Mouse (Mus musculus): ENCODE data around the gene Nthl1. TPM values are rescaled to one million over a fixed set of nuclear protein-coding genes. Genes with fewer than 3 reads are reported as not detected.

Nthl1 gene
- total RNA-seq, 2 experiments from 2014 or later = 2.6 to 3.4 TPM

DNA sequence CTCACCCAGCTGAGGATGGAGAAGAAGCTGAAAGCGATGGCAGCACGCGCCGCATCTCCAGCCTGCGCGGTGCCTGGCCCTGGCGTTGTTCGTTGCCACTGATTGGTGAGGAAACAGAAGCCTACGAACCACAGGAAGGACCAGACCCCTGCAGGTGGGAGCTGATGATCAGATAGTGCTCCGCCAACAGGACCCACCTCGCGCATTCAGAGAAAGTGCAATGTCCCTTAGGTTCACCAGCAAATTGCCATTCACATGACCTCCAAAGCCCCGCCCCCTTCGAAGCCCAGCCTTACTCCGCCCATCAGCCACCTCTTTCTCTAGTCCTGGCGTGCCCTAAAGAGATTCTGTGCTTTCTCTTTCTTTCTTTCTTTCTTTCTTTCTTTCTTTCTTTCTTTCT is 54.0 kb downstream of the Nthl1 start:
- no peak for TF ChIP-seq CTCF (IDR thresholded peaks at IDR 0.05)
- DNase-seq = no peak
- Histone ChIP-seq H3K4me3 (0 out of 2 replicates have a peak overlapping the region, but pooled peaks have one; percentile 4), H3K27ac (no peak overlapping the region)
- intact Hi-C loops (cut with DNase I) = no loop called here

DNA sequence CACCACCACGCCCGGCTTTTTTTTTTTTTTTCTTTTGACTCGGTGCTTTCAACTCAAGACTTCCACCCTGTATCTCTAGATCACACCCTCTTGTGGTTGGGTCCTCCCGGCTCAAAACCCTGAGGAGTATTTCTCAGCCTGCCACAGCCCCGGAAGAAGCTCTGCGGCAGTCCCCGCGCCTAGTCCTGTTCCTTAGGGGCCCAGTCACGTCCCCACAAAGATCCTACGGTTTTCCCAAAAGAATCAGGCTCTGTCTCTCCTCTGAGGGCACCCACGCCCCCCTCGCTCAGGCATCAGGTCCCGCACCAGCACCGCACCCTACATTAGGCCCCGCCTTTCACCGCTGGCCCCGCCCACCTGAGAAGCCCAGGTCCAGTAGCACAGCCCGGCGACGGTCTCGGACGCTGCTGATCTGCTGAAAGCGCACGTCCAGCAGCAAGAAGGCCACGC is 54.7 kb downstream of the Nthl1 start:
- H3K4me3 ChIP-seq = peak overlapping the region; percentile 67
- TF ChIP-seq CTCF (IDR thresholded peaks at IDR 0.05) = no peak
- DNase-seq = peak; percentile 72
- intact Hi-C loops (cut with DNase I) = no loop called here
- no peak overlapping the region for H3K27ac ChIP-seq

DNA sequence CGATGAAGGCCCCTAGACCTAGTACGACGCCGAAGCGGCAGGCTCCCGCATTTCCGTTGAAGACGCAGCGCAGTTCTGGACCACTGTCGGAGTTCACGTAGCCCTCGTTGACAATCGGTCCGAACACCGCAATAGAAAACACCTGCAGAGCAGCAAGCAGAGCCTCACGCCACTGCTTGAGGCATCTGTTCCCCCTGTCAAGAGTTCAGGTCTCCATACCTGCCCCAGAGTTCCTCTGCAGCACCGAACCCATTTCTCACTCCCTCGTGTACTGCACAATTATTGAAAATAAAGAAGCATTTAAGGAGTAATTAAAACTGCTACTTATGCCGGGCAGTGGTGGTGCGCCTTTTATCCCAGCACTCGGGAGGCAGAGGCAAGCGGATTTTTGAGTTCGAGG is 55.1 kb downstream of the Nthl1 start:
- intact Hi-C loops (cut with DNase I) = no loop called here
- no peak overlapping the region for H3K27ac ChIP-seq
- TF ChIP-seq CTCF (IDR thresholded peaks at IDR 0.05) = no peak
- no peak for DNase-seq
- H3K4me3 ChIP-seq = peak overlapping the region; percentile 67

Small RNA genes within 50 kb of the gene (microRNA-seq; reads per million reads assigned to microRNA genes)
- gene Gm24589 = not detected

Other genes starting within 250 kb of the Nthl1 start
- gene Rnps1, start 218.1 kb upstream of the Nthl1 start, total RNA-seq (2021) = 10 to 100 TPM; 51.9 TPM
- gene Eci1, start 206.0 kb upstream of the Nthl1 start, total RNA-seq (2021) = 100 to 1,000 TPM; 112 to 209 TPM
- 1 to 10 TPM; 1.4 to 2.2 TPM for gene Dnase1l2, start 189.6 kb upstream of the Nthl1 start, total RNA-seq (2021)
- gene E4f1, start 162.4 kb upstream of the Nthl1 start, total RNA-seq (2021) = 10 to 100 TPM; 11.4 to 16.5 TPM
- 10 to 100 TPM; 50.8 to 56.3 TPM for gene Pgp, start 162.3 kb upstream of the Nthl1 start, total RNA-seq (2021)
- gene Bricd5, start 158.8 kb upstream of the Nthl1 start, total RNA-seq (2021) = not detected
- 10 to 100 TPM; 12.1 to 14.8 TPM for gene Mlst8, start 153.6 kb upstream of the Nthl1 start, total RNA-seq (2021)
- gene Caskin1, start 144.1 kb upstream of the Nthl1 start, total RNA-seq (2021) = under 1 TPM in 1 of 2 experiments, not detected in 1; 0.08 TPM
- gene Traf7, start 104.7 kb upstream of the Nthl1 start, total RNA-seq (2021) = 10 to 100 TPM; 27.3 to 35.2 TPM
- gene Rab26, start 98.5 kb upstream of the Nthl1 start, total RNA-seq (2021) = not detected
- gene Pkd1, start 82.8 kb upstream of the Nthl1 start, total RNA-seq (2021) = 10 to 100 TPM; 18.3 to 25.0 TPM
- gene Tsc2, start 50 bp upstream of the Nthl1 start, total RNA-seq (2021) = 10 to 100 TPM; 84.9 to 90.4 TPM
- gene Slc9a3r2, start 17.6 kb downstream of the Nthl1 start, total RNA-seq (2021) = 10 to 100 TPM; 27.8 to 52.9 TPM
- gene Npw, start 25.8 kb downstream of the Nthl1 start, total RNA-seq (2021) = not detected
- 10 to 100 TPM; 22.1 to 24.5 TPM for gene Zfp598, start 37.0 kb downstream of the Nthl1 start, total RNA-seq (2021)
- not detected for gene Syngr3, start 57.3 kb downstream of the Nthl1 start, total RNA-seq (2021)
- 10 to 100 TPM; 32.8 to 37.5 TPM for gene Gfer, start 63.5 kb downstream of the Nthl1 start, total RNA-seq (2021)
- gene Noxo1, start 63.6 kb downstream of the Nthl1 start, total RNA-seq (2021) = under 1 TPM; 0.56 to 0.74 TPM
- gene Tbl3, start 75.0 kb downstream of the Nthl1 start, total RNA-seq (2021) = 10 to 100 TPM; 15.5 to 16.7 TPM
- gene Rnf151, start 85.4 kb downstream of the Nthl1 start, total RNA-seq (2021) = not detected
- gene Rps2, start 85.4 kb downstream of the Nthl1 start, total RNA-seq (2021) = 100 to 1,000 TPM; 508 to 641 TPM
- gene Ndufb10, start 91.8 kb downstream of the Nthl1 start, total RNA-seq (2021) = 100 to 1,000 TPM; 367 to 608 TPM
- gene Rpl3l, start 95.1 kb downstream of the Nthl1 start, total RNA-seq (2021) = 100 to 1,000 TPM; 753 to 889 TPM
- 100 to 1,000 TPM; 165 to 220 TPM for gene Msrb1, start 104.0 kb downstream of the Nthl1 start, total RNA-seq (2021)
- not detected for gene Hs3st6, start 120.3 kb downstream of the Nthl1 start, total RNA-seq (2021)
- gene Meiob, start 171.6 kb downstream of the Nthl1 start, total RNA-seq (2021) = not detected
- gene Hagh, start 207.5 kb downstream of the Nthl1 start, total RNA-seq (2021) = 10 to 100 TPM; 75.8 to 90.9 TPM
- 10 to 100 TPM; 34.6 to 50.6 TPM for gene Fahd1, start 217.7 kb downstream of the Nthl1 start, total RNA-seq (2021)
- 1 to 10 TPM; 3.4 to 4.0 TPM for gene Igfals, start 233.3 kb downstream of the Nthl1 start, total RNA-seq (2021)

Measured in gastrocnemius, adult 2 months (tissue).